17 mouse cellular contexts compared by ENCODE assay signal in the genomic region with DNA sequence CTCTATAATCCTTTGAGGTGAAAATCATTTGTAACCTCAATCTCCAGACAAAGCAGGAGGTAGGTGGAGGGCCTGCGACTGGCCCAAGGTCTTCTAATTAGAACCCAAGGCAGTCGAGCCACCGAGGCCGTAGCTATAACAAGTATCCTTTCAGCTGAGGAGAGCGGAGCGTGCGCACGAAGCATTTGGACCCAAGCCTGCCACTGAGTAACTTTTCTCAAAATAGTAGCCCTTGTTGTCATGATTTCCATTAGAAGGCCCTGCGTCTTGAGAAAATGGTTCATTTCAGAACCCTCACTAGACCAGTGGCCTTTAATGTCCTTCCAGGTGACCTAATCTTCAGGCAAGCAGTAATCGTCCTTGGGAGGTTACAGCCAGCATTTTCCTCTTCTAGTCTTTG.
DNase-seq lines count a peak whose midpoint lies in the region; ATAC-seq lines count a peak whose summit lies in the region.
"Had no signal": no experiment of that assay in that cellular context is flagged by ENCODE, and none has a peak within 500 bp of the region (broad histone marks: within the 10 kb centered on the region; RNA-seq: fewer than 3 reads in every experiment).

No protein-coding gene starts in this region.

- WGBS in lung, embryonic 16.5 days, result 72% methylated on average over 10 of the region's 10 CpGs
- WGBS in heart, embryonic 11.5 days (ENCODE audit: insufficient replicate concordance), result 71% methylated on average over 10 of the region's 10 CpGs
- 83% methylated on average over 10 of the region's 10 CpGs for WGBS in hindbrain, embryonic 12.5 days

- no peak overlapping the region for H3K9ac ChIP-seq in lung, embryonic 16.5 days (ENCODE audit: low read length)
- H3K9ac ChIP-seq in heart, embryonic 11.5 days (ENCODE audit: low read depth, low read length), result no peak overlapping the region
- no peak overlapping the region for H3K9ac ChIP-seq in hindbrain, embryonic 12.5 days
- H3K9ac ChIP-seq: forebrain, embryonic 12.5 days; hindbrain, embryonic 14.5 days; limb, embryonic 12.5 days; liver, embryonic 15.5 days; neural tube, embryonic 12.5 days had no signal

- H3K36me3 ChIP-seq in lung, embryonic 16.5 days (ENCODE audit: control insufficient read depth, insufficient read depth, low read length), result no peaks in the 10 kb centered on the region
- no peaks in the 10 kb centered on the region for H3K36me3 ChIP-seq in heart, embryonic 11.5 days (ENCODE audit: control insufficient read depth, insufficient read depth, low read length)
- H3K36me3 ChIP-seq in hindbrain, embryonic 12.5 days, result no peaks in the 10 kb centered on the region
- H3K36me3 ChIP-seq: forebrain, embryonic 12.5 days; limb, embryonic 12.5 days; liver, embryonic 15.5 days; neural tube, embryonic 12.5 days had no signal

- no peaks in the 10 kb centered on the region for H3K9me3 ChIP-seq in lung, embryonic 16.5 days (ENCODE audit: control insufficient read depth, low read length)
- no peaks in the 10 kb centered on the region for H3K9me3 ChIP-seq in heart, embryonic 11.5 days (replicated peaks; ENCODE audit: control insufficient read depth, low read length)
- no peaks in the 10 kb centered on the region for H3K9me3 ChIP-seq in hindbrain, embryonic 12.5 days (replicated peaks)
- H3K9me3 ChIP-seq: forebrain, embryonic 12.5 days; limb, embryonic 12.5 days; liver, embryonic 15.5 days; neural tube, embryonic 12.5 days had no signal

- intact Hi-C loops in heart, postnatal 25 days (cut with DNase I), result loop anchor here (5.0 kb wide), 1 partner anchor 701 kb away; a partner anchor contains a TSS

- H3K4me2 ChIP-seq in lung, embryonic 16.5 days (ENCODE audit: low read depth, low read length), result no peak overlapping the region
- H3K4me2 ChIP-seq in heart, embryonic 11.5 days, result no peak overlapping the region
- H3K4me2 ChIP-seq in hindbrain, embryonic 12.5 days (replicated peaks), result no peak overlapping the region
- H3K4me2 ChIP-seq: forebrain, embryonic 12.5 days; hindbrain, embryonic 14.5 days; limb, embryonic 12.5 days; liver, embryonic 15.5 days; neural tube, embryonic 12.5 days had no signal

- no peak for ATAC-seq in lung, embryonic 16.5 days (ENCODE audit: low read depth)
- no peak for ATAC-seq in heart, embryonic 11.5 days (replicated peaks; ENCODE audit: insufficient number of reproducible peaks, low FRiP score, low TSS enrichment)
- ATAC-seq in hindbrain, embryonic 12.5 days (ENCODE audit: low FRiP score), result no peak
- ATAC-seq: CD4-positive, CD25-positive, alpha-beta regulatory T cell, adult 4 months had no signal

- no peaks in the 10 kb centered on the region for H3K27me3 ChIP-seq in lung, embryonic 16.5 days (ENCODE audit: control insufficient read depth, insufficient read depth, low read depth, low read length)
- peaks cover 6% of the 10 kb centered on the region; the same call in 1 of the 2 replicates for H3K27me3 ChIP-seq in heart, embryonic 11.5 days (ENCODE audit: control insufficient read depth, insufficient read depth, low read length)
- H3K27me3 ChIP-seq in hindbrain, embryonic 12.5 days, result peaks cover 28% of the 10 kb centered on the region
- H3K27me3 ChIP-seq: liver, embryonic 15.5 days; neural tube, embryonic 12.5 days had no signal

- peaks cover 14% of the 10 kb centered on the region for H3K4me1 ChIP-seq in lung, embryonic 16.5 days (replicated peaks; ENCODE audit: control insufficient read depth, insufficient read depth, low read length)
- no peaks in the 10 kb centered on the region for H3K4me1 ChIP-seq in heart, embryonic 11.5 days (ENCODE audit: control insufficient read depth, insufficient read depth, low read length)
- peaks cover 6% of the 10 kb centered on the region for H3K4me1 ChIP-seq in hindbrain, embryonic 12.5 days
- H3K4me1 ChIP-seq: liver, embryonic 15.5 days had no signal

- no peak overlapping the region for H3K4me3 ChIP-seq in lung, embryonic 16.5 days (ENCODE audit: low read length)
- no peak overlapping the region for H3K4me3 ChIP-seq in heart, embryonic 11.5 days (ENCODE audit: low read depth, low read length)
- H3K4me3 ChIP-seq in hindbrain, embryonic 12.5 days, result no peak overlapping the region
- H3K4me3 ChIP-seq: forebrain, embryonic 12.5 days; limb, embryonic 12.5 days; liver, embryonic 15.5 days; neural tube, embryonic 12.5 days had no signal

- DNase-seq in lung, postnatal 25 days (ENCODE audit: low spot score), result no peak
- DNase-seq in heart, adult 11 months, result peak; percentile 94
- DNase-seq in heart, postnatal 25 days (ENCODE audit: low spot score), result peak; percentile 10
- no peak for DNase-seq in retina, embryonic 14.5 days (ENCODE audit: low spot score)
- no peak for DNase-seq in cerebellum, postnatal 4 days (ENCODE audit: low spot score in 2 of 2)
- DNase-seq: adrenal gland, postnatal 10 days; cerebellum, adult 2 months; kidney, adult 11 months had no signal

- peak overlapping the region; percentile 10 for H3K27ac ChIP-seq in lung, embryonic 16.5 days (ENCODE audit: low read length)
- peak overlapping the region; percentile 41; the same call in 1 of the 2 replicates for H3K27ac ChIP-seq in heart, embryonic 11.5 days (ENCODE audit: low read depth, low read length)
- no peak overlapping the region for H3K27ac ChIP-seq in hindbrain, embryonic 12.5 days
- H3K27ac ChIP-seq: forebrain, embryonic 12.5 days; hindbrain, embryonic 14.5 days; limb, embryonic 12.5 days; liver, embryonic 15.5 days; neural tube, embryonic 12.5 days had no signal

Comparison
In these comparisons a context has a peak if more than half of its experiments do, and no peak if none do; other contexts are left out.
1. DNase-seq: peak in heart, adult 11 months (single experiment) and heart, postnatal 25 days (single experiment); none in lung, postnatal 25 days (single experiment), retina, embryonic 14.5 days (single experiment) and cerebellum, postnatal 4 days (0 of 2).